Mouse (Mus musculus) thymus, adult 2 months (tissue): ENCODE results near the gene Tmem178.

Experiments
- CTCF ChIP-seq: fragments of 200-500 bp; IDR thresholded peaks from 2 replicates; pipeline ENCODE4 v1.5.1; 2012; ENCODE audit warnings: mild to moderate bottlenecking, control low read depth, low read length, moderate library complexity, borderline replicate concordance; ENCODE audit not compliant: control insufficient read depth, poor library complexity, insufficient read depth; ENCODE audit errors: extremely low read depth
- POLR2A ChIP-seq: fragments of 200-500 bp; IDR thresholded peaks from 2 replicates; pipeline ENCODE4 v1.6.1; 2012; ENCODE audit warnings: mild to moderate bottlenecking, low read length, control low read depth, moderate library complexity; ENCODE audit not compliant: control insufficient read depth, poor library complexity, insufficient read depth; ENCODE audit errors: extremely low read depth

DNA sequence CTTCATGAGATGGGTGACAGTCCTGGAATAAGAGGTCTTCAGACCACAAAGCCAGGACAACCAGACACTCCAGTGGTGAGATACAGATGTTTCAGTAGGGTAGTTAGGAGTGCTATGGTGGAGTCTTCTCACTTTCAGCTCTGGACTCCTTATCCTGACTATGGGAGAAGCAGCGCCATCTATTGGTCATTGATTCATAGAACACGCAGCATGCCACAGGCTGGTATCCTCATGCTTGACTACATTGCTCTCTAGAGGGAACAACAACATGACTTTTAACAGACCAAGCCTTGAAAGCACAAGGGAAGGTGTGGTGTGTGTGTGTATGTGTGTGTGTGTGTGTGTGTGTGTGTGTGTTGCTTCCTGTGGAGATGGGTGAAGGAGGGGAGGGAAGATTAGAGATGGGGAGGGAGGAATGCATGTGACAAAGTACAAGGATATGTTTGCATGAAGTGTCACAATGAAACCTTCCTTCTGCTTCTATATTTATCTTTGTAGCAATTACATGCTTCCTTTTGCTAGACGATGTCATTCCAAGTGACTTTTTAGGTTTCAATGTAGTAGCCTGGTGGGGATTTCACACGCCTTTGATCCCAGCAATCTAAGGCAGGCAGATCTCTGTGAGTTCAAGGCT lies 71.5 kb downstream of the Tmem178 start:
- no peak for TF ChIP-seq CTCF
- TF ChIP-seq POLR2A: no peak
